Mouse (Mus musculus) liver, postnatal 0 days (tissue): ENCODE results near the gene G530012D18Rik.
"Not testable (repeated sequence)": the region's sequence is repeated elsewhere in the genome, so short reads cannot be mapped to it uniquely, and the experiment has no call there.

Experiments used
- CTCF ChIP-seq: sonication (generic); IDR thresholded peaks from 2 replicates; pipeline ENCODE4 v1.5.1; 2016; ENCODE audit warnings: antibody characterized with exemption, low read depth
- EP300 ChIP-seq: IDR thresholded peaks from 2 replicates; pipeline ENCODE4 v1.6.1; 2016; ENCODE audit warnings: antibody characterized with exemption, low read depth, mild to moderate bottlenecking

DNA sequence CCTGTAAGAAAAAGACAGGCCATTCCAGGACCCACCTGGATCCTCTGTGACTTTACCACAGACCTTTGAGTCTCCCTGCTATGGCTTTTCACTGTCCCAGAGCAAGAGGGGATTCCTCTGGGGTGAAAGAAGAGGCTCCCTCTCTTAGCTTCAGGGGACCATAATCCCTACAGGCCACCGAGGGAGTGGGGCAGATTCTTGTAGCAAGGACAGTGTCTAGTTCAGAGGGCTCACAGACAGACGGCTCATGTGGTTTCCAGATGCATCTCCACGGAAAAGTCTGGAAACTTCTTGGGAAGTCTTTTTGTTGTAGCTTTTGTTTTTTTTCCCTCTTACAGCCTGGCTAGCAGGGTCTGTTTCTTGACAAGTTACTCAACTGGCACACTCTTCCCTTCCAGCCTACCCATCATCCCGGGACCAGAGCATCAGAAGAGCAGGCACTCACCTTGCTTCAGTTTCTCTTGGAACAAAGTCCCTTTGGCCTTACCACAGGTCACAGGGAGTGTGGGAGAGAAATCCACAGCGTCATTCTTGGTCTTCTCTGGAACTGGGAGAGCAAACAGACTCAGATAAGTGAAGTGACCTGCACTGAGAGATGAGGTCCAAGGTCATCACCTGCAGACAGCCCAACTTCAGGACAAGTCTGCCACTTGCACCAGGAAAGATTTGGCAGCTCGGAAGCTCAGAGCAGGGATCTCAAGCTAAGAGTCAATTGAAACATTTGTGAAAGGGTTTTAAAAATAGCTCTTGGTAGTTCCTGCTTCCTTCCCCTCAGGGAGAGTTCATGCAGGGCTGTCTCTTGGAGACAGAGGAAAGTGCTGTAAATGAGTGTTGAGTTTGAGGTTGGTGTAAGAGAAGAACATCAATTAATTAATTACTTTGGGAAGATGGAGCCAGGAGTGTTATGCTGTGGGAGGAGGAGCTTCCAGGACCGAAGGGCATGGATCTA is 4.0 kb downstream of the G530012D18Rik start:
- not testable (repeated sequence) for TF ChIP-seq CTCF, EP300
